Mouse (Mus musculus) spleen, postnatal 14 days (tissue): ENCODE data around the gene Eif2ak3.

Source experiments
- DNase-seq, 2 experiments: peaks; one replicate each; pipeline ENCODE4 v3.0.0; 2021 to 2022; ENCODE audit warnings: low spot score in 2 of 2

The Eif2ak3 gene

DNA sequence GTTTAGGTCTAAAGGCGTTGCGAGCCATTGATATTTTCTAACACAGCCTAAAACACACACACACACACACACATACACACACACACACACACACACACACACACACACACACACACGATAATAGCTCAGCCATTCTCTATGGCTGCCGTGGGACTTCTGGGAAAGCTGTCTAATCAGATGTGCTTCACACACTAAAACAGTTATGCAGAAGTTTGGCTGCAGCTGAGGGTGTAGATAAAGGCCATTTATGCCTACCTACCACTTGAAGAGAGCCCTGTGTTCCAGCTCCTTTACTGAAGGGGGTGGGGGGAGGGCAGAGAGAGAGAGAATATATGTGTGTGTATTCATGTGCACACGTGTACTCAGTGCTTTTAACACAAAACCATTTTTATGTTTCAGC lies 59.4 kb downstream of the Eif2ak3 start:
- no peak for DNase-seq

DNA sequence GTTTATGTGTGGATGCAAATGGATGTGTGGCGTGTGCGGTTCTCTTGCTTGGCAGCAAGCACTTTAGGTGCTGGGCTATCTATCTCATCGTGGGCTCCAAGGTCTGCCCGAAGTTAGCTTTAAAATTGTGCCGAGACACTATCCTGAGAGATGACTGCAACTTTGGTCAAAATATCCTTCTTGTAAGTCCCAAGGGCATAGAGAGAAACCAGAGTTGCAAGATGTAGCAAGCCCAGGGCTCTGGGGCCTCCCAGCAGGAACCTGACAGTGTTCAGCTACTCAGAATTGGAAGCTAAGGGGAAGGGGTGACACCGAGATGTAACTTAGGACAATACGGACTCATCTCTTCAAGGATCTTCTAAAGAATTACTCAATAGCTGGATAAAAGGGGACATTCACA lies 65.3 kb downstream of the Eif2ak3 start:
- DNase-seq = no peak

DNA sequence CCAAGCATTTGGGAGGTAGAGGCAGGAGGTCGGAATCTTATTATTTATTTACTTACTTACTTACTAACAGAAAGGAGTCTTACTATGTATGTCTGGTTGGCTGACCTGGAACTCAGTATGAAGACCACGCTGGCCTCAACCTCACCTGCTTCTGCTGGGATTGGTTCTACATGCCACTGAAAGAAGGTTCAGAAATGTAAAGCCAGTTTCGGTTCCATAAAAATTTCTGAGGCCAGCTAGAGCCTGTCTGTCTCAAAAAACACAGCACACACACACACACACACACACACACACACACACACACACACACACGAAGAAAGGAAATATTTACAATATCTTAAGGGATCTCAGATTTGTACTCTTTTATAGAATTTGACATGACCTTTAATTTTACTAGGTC lies 66.0 kb downstream of the Eif2ak3 start:
- no peak for DNase-seq

DNA sequence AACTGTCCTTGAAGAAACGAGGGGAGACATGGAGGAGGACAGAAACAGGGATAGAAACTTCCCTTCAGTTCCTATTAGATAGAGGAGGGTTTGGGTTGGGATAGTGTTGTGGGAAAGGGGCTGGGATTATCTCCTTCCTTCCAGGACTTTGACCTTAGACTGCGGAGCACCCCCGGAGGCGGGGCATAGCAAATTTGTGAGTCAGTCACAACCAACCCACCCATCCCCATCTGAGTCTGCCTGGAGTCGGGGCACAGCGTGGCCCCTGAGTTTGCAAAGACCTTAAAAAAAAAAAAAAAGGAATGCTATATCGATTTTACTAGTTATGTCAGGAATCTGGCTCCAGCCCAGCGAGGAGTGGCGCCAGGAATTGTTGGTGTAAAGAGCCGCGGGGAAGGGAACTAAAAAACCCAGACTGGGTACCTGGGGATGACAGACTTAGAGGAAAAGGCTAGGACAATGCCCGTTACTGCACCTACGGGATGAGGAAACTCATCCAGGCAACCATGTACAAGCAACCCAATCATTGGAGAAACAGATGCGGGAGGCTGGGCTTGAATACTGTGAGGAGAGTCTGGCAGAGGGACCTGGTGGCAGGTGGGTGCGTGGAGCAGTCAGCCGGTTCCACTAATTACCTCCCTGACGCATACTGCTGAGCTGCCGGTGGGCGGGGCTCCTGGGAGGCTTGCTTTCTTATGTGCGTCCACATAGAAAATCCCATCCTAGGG lies 67.5 kb downstream of the Eif2ak3 start:
- no peak for DNase-seq

DNA sequence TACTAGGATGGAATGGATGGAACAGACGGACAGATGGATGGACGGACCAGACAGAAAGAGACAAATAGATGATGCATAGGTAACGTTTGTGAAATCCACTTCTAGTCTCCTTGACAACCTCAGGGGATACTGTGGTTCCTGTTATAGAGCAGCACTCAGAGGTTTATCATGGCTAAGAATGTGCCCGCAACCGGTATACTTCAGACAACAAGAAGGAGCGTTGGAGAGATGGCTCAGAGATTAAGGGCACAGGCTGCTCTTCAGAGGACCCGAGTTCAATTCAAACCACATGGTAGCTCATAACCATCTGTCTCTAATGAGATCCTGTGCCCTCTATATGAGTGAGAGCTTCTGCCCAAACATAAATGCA lies 68.1 kb downstream of the Eif2ak3 start:
- DNase-seq = no peak

DNA sequence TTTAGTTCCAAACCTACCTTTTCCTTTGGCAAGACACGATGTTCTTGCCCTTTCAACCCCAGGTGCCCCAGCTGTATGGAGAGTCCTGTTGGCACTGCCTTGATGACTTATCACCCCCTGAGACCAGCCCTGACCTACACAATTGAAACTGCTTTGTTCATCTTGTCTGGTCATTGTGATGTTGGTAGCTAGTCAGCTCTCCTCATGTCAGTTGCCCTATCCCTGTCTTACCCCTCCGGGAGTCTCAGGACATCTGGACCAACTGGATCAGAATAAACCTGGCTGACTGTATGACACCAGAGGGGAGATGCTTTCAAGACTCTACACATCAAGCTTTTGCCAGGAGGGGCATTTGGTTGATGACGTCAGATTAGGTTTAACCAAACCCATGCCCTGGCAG lies 74.5 kb downstream of the Eif2ak3 start, which contains the start of gene Tex37:
Gene Tex37 (minus strand): TSS at position 101 of the 400 bp plus-strand sequence.
- no peak for DNase-seq

DNA sequence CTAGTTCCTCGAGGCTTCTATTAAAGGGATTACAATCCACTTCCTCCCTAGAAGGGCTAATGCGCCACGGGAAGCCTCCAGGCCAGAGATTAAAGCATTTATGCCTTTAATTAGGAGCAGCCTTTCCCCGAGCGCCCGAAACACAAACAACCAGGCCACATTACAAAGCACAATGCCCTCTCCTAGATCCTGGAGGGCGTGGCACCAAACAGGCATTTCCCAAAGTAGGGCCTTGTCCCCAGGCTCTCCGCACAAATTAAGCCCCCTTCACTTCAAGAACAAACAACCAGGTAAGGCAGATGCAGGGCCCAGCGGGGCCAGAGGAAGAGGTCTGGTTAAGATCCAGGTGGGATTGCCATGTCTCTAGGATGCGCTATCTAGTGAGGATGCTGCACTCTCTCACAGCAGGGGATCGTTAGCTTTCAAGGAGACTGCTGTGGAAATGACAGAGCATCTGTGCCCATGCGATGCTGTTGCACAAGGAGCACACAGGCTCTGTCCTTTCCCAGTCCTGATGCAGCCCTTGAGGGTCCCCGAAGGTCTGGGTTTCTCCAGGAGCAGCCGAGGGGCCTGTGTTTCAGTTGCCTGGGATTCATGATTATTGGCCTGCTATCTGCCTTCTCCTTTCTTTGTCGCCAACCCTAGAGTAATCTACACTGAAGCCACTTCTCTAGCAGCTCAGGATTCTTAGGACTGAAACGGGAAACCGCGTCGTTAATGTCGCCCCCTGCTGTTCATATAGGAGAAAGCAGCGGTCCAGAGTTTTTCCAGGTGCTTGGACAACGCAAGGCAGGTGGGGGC lies 77.2 kb downstream of the Eif2ak3 start:
- DNase-seq = peak in 1 of 2 experiments; percentile 4

DNA sequence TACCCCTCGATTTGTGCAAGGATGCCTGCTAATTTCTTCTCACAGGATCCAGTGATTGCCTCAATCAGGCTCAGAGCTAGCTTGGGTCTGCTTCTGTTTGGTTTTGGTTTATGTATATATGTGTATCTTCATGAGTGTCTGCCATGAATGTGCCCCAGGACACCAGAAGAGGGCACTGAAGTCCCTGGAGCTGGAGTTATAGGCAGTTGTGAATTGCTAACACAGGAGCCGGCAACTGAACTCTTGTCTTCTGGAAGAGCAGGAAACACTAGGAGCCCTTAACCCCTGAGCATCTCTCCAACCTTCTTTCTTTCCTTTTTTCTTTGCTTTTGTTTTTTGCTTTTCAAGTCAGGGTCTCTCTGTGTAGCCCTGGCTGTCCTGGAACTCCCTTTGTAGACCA lies 87.5 kb downstream of the Eif2ak3 start:
- DNase-seq = no peak

DNA sequence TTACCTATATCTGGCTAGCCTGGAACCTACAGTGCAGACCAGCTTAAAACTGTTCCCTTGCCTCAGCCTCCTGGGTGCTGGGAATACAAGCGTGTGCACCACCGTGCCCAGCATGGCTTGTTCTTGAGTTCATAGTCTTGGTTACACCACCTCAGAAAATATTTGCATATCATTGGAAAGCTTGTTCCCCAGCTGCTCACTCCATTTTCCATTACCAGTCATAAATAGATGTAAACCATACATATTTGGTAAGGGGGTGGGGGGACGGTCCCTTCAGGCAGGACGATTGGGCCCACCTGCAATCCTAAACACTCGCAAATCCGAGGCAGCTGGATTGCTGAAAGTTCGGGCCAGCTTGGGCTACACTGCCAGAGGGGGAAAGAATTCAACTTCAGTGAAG lies 109.0 kb downstream of the Eif2ak3 start:
- DNase-seq = no peak

DNA sequence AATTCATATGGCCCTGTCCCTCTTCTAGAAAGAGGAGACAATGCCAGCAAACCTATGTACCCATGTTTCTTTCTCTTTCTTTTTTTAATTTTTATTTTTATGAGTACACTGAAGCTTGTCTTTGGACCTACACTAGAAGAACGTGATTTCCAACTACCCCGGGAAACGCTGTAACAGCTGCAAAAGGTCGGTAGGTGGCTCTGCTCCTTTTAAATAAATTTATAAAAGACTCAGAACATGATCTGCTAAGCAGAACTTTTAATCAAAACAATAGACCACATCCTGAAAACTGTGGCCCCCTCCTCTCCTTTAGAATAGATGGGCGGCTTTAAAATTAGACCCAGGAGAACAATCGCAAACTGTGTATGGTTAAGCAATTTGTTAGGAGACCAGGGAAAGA lies 109.7 kb downstream of the Eif2ak3 start:
- DNase-seq = no peak
